Mouse (Mus musculus): ENCODE data around the gene Prl2a1. TPM values are rescaled to one million over a fixed set of nuclear protein-coding genes. Genes with fewer than 3 reads are reported as not detected.

Gene Prl2a1
- not detected for polyA plus RNA-seq (2017; shearing (Covaris generic))

DNA sequence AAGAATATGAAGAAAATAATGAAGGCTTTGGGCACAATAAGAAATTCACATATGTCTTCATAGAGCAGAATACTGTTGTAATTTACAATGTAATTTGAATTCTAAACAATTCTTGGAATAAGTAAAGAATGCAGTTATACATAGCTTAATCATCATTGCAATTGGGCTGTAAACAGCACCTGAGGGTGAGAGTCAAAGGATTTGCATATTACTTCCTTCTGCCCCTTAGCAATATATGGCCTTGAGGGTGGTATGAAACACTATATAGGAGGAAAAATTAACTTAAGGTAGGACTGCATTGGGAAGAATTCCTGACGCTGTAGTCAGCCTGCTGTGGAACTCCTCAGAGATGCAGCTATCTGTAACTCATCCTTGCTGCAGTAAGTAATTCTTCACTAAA, at the start of gene Prl2a1:
TSS of gene Prl2a1 (plus strand) at position 301 of the 400 bp plus-strand sequence.

GRCm38 (mm10) chr13:27780704-27781103, 20.8 kb upstream of the Prl2a1 start, which contains the start of gene Prl7c1:
TSS of gene Prl7c1 (minus strand) at chr13:27780804.

GRCm38 (mm10) chr13:27849042-27849441, 47.6 kb downstream of the Prl2a1 start, which contains the start of gene Prl2c1:
TSS of gene Prl2c1 (plus strand) at chr13:27849342.

Other genes starting within 250 kb of the Prl2a1 start
- not detected for gene Prl8a9, start 237.0 kb upstream of the Prl2a1 start, polyA plus RNA-seq (2017; shearing (Covaris generic))
- gene Prl8a1, start 219.5 kb upstream of the Prl2a1 start, polyA plus RNA-seq (2017; shearing (Covaris generic)), result not detected
- not detected for gene Prl7b1, start 191.1 kb upstream of the Prl2a1 start, polyA plus RNA-seq (2017; shearing (Covaris generic))
- gene Prl7a1, start 159.2 kb upstream of the Prl2a1 start, polyA plus RNA-seq (2017; shearing (Covaris generic)), result under 1 TPM in 1 of 2 experiments, not detected in 1; 0.44 TPM
- gene Prl7a2, start 133.6 kb upstream of the Prl2a1 start, polyA plus RNA-seq (2017; shearing (Covaris generic)), result not detected
- gene Prl7d1, start 84.9 kb upstream of the Prl2a1 start, polyA plus RNA-seq (2017; shearing (Covaris generic)), result not detected
- gene Prl7c1, start 20.9 kb upstream of the Prl2a1 start, polyA plus RNA-seq (2017; shearing (Covaris generic)), result not detected
- 1 to 10 TPM in 1 of 2 experiments, not detected in 1; 1.3 TPM for gene Prl2c1, start 47.7 kb downstream of the Prl2a1 start, polyA plus RNA-seq (2017; shearing (Covaris generic))
- not detected for gene Prl4a1, start 214.6 kb downstream of the Prl2a1 start, polyA plus RNA-seq (2017; shearing (Covaris generic))